Mouse (Mus musculus): ENCODE measurements at regions not wholly inside any gene's neighbourhood (a gene's known extent, or its start where the extent isn't known, plus 50 kb on each side); places are given as distances from the start of the nearest gene placed in this dataset.

DNA sequence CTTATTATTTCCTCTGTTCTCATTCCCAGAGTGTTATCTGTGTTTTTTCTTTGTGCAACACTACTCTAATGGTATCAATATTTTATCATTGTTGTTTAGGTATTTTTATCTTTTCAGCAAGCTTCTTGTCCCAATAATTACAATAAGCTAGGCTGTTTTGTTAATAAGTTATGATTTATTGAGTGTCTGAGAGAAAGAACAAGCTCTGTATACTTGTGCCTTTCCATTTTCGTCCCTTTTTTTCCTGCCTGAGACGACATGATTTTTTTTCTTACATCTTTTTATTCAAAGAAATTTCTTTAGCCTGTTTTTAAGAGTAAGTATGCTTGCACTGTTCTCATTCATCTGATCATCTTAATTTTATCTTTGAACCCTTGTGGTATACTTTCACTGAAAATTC is 904.1 kb downstream of the A830018L16Rik start:
- no peak for DNase-seq (ENCODE audit: extremely low spot score, low spot score)

GRCm38 (mm10) chr1:12334186-12334585 is 920.3 kb downstream of the A830018L16Rik start:
- DNase-seq (ENCODE audit: extremely low spot score, low spot score) = no peak

GRCm38 (mm10) chr1:12344726-12345438 is 931.0 kb downstream of the A830018L16Rik start:
- no peak for DNase-seq (ENCODE audit: extremely low spot score, low spot score)

DNA sequence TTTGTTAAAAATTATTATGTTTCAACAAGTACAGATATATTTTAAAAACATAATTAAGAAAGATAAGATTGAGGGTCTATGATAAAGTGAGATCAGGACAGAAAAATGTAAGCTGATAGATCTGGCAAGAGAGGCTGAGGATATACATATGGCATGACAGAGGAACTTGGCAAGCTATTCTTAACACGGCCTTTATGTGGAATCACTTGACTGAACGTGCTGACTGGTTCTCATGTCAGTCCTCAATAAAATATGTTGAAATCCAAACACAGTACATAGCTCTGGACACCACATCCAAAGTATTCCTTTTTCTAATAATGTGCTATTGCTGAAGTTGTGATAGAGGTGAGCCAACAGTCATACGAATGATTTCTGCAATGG is 931.5 kb downstream of the A830018L16Rik start:
- DNase-seq (ENCODE audit: extremely low spot score, low spot score) = no peak

DNA sequence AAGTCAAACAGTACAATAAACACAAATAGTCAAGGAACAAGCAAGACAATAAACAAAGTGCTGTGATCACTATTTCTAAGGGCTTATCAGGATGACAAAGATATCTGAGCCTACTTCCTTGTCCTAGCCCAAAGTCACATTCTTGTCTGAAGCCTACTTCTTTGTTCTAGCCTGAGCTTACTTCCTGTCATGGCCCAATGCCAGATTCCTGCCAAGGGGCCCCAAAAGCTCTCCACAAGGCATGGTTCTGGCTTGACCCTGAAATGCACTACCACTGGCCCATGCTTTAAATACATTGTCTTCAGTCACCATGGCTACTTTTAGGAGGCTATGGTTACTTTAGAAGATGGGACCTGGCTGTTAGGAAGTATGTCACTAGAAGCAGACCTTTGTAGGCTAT is 940.6 kb downstream of the A830018L16Rik start:
- DNase-seq (ENCODE audit: extremely low spot score, low spot score) = no peak

- no peak for DNase-seq (ENCODE audit: extremely low spot score, low spot score)
Measured at GRCm38 (mm10) chr1:12367872-12368271, 954.0 kb downstream of the A830018L16Rik start.

GRCm38 (mm10) chr1:12372968-12373367 is 959.1 kb downstream of the A830018L16Rik start:
- DNase-seq (ENCODE audit: extremely low spot score, low spot score) = no peak

DNA sequence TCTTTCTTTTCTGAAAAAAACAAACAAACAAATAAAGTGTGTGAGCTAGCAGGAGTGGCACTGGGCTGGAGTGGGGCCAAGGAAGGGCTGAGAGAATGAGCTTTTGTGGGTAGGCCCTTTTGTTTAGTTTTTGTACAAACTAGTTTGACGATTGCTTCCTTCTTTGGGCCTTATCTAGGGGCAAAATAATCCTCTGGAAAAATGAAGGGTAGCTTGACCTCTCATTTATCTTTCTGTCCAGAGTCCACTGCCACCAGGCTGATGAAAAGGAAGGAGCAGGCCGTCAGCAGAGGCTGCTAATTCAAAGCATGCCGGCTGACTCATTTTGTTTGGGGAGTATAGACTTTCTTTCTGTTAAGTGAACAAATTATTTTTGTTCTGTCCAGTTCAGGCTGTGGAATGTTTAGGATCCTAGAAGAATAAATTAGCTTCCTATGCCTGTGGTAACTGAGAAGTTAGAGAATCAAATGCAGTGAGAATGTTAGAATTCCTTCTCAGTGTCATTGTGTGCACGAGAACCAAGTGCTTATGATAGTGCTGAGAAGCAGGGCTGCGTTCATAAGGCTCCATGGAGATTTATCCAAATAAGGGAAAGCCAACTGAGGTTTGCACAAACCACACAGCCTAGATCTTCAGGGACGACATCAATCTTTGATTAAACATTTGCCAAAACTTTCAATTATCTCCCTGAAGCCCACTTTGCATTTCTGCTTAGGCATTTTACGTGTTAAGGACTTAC is 984.4 kb downstream of the A830018L16Rik start:
- peak; percentile 23 for DNase-seq (ENCODE audit: extremely low spot score, low spot score)

GRCm38 (mm10) chr1:12405391-12406270 is 991.7 kb downstream of the A830018L16Rik start:
- no peak for DNase-seq (ENCODE audit: extremely low spot score, low spot score)

DNA sequence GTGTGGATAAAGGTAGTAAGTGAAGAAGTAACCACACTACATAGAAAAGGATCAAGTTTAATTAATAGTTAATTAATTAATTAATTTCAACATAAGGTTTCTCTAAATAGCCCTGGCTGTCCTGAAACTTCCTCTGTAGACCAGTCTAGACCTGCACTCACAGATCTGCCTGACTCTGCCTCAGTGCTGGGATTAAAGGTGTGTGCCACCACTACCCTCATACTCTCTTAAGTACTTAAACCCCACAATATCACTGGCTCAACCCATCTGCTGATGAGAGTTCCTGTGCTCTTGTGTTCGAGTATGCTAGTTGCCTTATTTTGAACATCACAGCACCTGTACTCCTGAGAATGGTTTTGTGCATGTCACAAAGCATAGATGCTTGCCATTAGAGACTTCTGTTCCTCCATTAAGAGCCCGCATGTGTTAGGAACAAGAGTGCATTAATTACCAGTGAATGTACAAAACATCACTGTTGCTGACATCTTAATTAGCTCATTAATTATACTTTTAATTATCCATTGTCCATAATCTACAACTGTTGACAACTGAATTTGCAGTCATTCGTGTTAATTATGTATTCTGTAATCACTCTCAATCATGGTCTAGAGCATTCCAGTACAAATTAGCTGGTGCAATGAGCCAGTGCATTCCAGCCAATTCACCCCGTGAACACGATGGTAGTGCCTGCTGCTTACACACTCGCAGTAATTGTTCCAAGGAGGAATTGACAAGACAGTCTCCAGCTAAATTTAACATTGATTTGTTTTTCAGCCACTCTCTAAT is 996.0 kb downstream of the A830018L16Rik start:
- no peak for DNase-seq (ENCODE audit: extremely low spot score, low spot score)

DNA sequence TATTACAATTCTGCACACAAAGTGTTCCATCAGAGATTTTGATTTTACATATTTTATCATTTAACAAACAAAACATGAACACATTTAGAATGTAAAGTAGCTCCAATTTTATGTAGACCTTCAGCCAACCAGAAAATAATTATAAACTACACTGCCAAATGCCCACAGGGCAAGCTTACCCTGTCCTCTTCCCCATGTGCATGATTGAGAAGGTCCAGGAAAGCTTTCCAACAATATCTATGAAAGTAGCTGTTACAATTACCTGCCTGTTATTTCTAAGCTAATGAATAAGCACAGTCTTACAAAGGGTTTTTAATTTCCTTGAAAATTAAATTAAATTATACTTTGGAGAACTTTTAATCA is 996.6 kb downstream of the A830018L16Rik start:
- no peak for DNase-seq (ENCODE audit: extremely low spot score, low spot score)

DNA sequence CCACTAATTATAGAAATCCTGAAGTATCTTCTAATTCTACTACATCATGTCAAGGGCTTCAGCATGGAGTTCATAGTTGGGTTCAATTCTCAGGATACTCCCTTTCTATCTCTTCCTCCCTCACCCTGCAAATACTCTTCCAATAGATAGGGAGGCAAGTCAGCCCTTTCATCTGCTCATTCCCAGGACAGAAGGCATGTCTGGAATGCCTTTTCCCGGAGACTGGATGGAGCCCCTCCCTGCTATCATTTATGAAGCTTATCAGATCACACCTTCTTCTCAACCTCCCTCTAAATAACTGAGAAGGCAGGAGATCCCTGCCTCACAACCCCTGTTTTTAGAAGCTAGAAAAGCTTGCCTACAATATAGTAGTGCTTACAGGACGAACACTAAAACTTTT is 1010.6 kb downstream of the A830018L16Rik start:
- DNase-seq (ENCODE audit: extremely low spot score, low spot score) = no peak

DNA sequence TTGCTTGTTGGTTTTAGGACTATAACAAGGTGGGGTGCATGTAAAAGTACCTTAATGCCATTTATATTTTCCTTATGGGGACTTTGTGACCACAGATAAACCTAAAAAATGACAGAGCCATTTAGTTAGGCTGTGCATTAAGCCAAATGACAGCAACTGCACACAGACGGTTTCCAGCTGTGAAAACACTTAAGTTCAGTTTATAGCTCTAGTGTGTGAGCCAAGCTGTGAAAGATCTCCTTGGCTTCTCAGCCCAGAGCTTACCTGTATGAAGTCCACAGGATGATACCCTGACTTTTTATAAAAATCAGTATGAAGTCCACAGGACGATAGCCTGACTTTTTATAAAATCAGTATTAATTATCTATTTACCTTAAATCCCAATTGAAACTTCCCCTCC is 1024.0 kb downstream of the A830018L16Rik start:
- DNase-seq (ENCODE audit: extremely low spot score, low spot score) = no peak

DNA sequence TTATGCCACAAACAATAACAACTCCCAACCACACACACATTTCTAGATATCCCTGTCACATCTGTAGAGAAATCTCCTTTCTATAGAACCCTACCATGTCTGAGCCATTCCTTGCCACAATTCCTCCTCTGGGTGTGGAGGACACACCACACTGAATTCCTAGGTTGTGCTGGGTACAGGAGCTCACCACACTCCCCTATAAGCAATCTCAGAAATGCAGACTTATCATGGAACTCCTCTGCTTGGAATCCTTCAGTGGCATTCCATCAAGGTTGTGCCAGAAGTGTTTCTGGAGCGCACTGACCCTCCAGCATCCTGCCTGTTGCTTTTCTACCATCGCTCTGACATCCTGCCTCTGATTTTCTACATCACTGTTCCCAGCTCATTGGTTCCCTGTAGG is 1052.3 kb downstream of the A830018L16Rik start:
- DNase-seq (ENCODE audit: extremely low spot score, low spot score) = no peak

GRCm38 (mm10) chr1:12478983-12479763 is 1065.3 kb downstream of the A830018L16Rik start:
- DNase-seq (ENCODE audit: extremely low spot score, low spot score) = no peak

DNA sequence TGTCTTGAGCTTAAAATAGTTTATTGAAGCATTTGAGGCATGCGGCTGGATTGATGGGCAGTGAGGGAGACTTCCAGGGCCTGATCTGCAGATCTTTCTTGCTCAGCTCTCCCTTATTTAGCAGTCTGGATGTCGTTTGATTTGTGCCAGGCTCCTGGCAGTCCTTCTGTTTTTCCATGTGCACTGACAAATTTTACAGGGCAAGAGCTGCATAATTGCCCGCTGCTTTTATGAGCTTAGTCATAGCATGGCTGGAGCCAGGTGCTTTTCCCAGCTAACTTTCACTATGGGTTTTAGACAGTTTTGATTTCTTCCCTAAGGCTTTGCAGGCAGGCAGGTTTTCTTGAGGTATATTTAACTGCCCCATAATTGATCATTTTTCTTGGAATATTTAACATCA is 1086.5 kb downstream of the A830018L16Rik start:
- DNase-seq (ENCODE audit: extremely low spot score, low spot score) = no peak

GRCm38 (mm10) chr1:12507997-12508396 is 1094.1 kb downstream of the A830018L16Rik start:
- DNase-seq (ENCODE audit: extremely low spot score, low spot score) = no peak

DNA sequence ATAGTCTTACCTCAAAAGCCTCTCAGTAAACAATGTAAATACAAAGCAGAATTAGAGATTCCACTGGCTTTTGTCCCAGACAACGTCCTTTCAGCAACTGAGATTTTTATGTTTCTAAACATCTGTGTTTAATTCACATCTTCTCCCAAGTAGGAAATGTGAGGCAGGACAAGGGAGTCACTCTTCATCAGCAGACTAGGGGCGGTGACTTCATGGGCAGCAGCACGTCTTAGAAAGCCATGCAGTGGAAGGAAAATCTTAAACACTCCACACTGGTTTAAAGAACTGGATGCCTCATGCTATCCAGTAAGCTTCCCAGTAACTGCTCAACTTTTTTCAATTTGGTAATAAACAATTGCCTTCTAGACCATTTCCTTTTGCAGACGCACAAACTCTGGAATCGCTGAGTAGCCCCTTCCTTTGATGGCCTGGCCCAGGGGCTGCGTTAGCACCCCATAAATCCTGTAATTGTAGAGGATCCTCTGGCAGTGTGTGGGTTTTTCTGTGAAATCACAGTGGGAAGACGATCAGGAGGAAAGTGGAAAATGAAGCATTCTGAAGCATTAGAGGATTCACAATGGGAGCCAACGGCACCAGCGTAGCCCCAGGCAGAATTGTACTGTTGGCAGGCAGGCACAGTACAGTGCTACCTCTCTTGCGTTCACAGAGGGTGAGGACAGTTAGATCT is 1096.4 kb downstream of the A830018L16Rik start:
- DNase-seq (ENCODE audit: extremely low spot score, low spot score) = no peak

GRCm38 (mm10) chr1:12519601-12520000 is 1105.7 kb downstream of the A830018L16Rik start:
- no peak for DNase-seq (ENCODE audit: extremely low spot score, low spot score)

- no peak for DNase-seq (ENCODE audit: extremely low spot score, low spot score)
Measured at GRCm38 (mm10) chr1:12555859-12556258, 1142.0 kb downstream of the A830018L16Rik start.

Measured in neural tube, embryonic 10.5 days (tissue).